Mouse (Mus musculus): ENCODE data around the gene Rgs6.

- TF ChIP-seq CTCF (IDR thresholded peaks at IDR 0.05; ENCODE audit: extremely low read depth, insufficient read length, insufficient replicate concordance, low read depth, low read length) (no peak), POLR2A (IDR thresholded peaks at IDR 0.05; ENCODE audit: low read depth, low read length) (no peak)
Measured at GRCm38 (mm10) chr12:83011056-83011565, 423.0 kb downstream of the Rgs6 start.

Measured in small intestine, adult 2 months (tissue).